Mouse (Mus musculus) kidney, embryonic 15.5 days (tissue): Measurements from ENCODE around the gene Rbp3. TPM values are rescaled to one million over a fixed set of nuclear protein-coding genes. Genes with fewer than 3 reads are reported as not detected.

ENCODE experiments used
- ATAC-seq: fragments of 200-750 bp; cut with Nextera tagmentation; replicated peaks from 2 replicates; pipeline ENCODE4 v1.8.0; 2017; ENCODE audit warnings: moderate TSS enrichment; ENCODE audit not compliant: low FRiP score
- H3K27ac ChIP-seq: fragments of 300-500 bp; sonication (generic); 2 replicates; pipeline ENCODE4 v1.5.1; 2015; ENCODE audit warnings: mild to moderate bottlenecking, inconsistent platforms
- H3K27me3 ChIP-seq: fragments of 300-500 bp; sonication (generic); 2 replicates; pipeline ENCODE4 v1.6.1; 2015; ENCODE audit warnings: inconsistent platforms
- H3K36me3 ChIP-seq: fragments of 300-500 bp; sonication (generic); 2 replicates; pipeline ENCODE4 v1.6.1; 2015; ENCODE audit warnings: inconsistent platforms
- H3K4me1 ChIP-seq: fragments of 300-500 bp; sonication (generic); 2 replicates; pipeline ENCODE4 v1.6.1; 2015; ENCODE audit warnings: inconsistent platforms
- H3K4me2 ChIP-seq: fragments of 300-500 bp; sonication (generic); 2 replicates; pipeline ENCODE4 v1.6.1; 2015; ENCODE audit warnings: moderate library complexity, mild to moderate bottlenecking, inconsistent platforms
- H3K4me3 ChIP-seq: fragments of 300-500 bp; sonication (generic); replicated peaks from 2 replicates; pipeline ENCODE4 v1.5.1; 2015; ENCODE audit warnings: mild to moderate bottlenecking, inconsistent platforms
- H3K9ac ChIP-seq: fragments of 300-500 bp; sonication (generic); 2 replicates; pipeline ENCODE4 v1.6.1; 2015; ENCODE audit warnings: mild to moderate bottlenecking, inconsistent platforms
- H3K9me3 ChIP-seq: fragments of 300-500 bp; sonication (generic); replicated peaks from 2 replicates; pipeline ENCODE4 v1.6.1; 2016; ENCODE audit warnings: inconsistent platforms
- WGBS: fragments of 180-500 bp; shearing (Covaris S2); methylation state at CpG from one replicate; pipeline ENCODE4 v1.1.7; 2015; ENCODE audit warnings: mixed read lengths; 5-methylcytosine and 5-hydroxymethylcytosine counted together
- polyA plus RNA-seq: library from polyadenylated mRNA; unstranded; fragments of >200 nt; fragmentation: Nextera tagmentation; extraction: Ambion mirVana; gene quantifications from 2 replicates; pipeline ENCODE4 v1.2.1, GENCODE M21; 2015

The Rbp3 gene
- polyA plus RNA-seq, 1 experiment from 2014 or later, result not detected

DNA sequence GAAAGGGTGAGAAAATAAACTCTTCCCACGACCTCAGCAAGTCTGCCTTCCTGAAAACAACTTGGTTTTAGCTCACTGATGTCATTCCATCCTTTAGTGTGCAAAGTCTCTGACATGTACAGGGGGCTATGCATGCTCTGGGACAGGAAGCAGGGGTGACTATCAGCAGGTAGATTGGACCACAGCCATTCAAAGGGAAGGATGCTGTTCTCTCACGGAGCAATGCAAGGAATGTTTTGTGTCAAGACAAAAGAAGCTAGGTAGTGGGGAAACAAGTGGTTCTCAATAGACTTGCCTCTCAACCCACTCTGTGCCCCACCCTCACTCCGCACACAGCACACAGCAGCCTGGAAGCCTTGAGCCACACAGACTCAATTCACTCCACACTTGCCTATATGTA is 35.4 kb downstream of the Rbp3 start:
- no peaks in the 10 kb centered on the region for H3K36me3 ChIP-seq
- no peak overlapping the region for H3K4me3 ChIP-seq
- no peak overlapping the region for H3K9ac ChIP-seq
- 57% methylated on average over 3 of the region's 3 CpGs for WGBS
- H3K4me1 ChIP-seq, result no peaks in the 10 kb centered on the region
- no peak for ATAC-seq
- H3K27me3 ChIP-seq, result no peaks in the 10 kb centered on the region
- H3K27ac ChIP-seq, result no peak overlapping the region
- H3K4me2 ChIP-seq, result no peak overlapping the region
- no peaks in the 10 kb centered on the region for H3K9me3 ChIP-seq

DNA sequence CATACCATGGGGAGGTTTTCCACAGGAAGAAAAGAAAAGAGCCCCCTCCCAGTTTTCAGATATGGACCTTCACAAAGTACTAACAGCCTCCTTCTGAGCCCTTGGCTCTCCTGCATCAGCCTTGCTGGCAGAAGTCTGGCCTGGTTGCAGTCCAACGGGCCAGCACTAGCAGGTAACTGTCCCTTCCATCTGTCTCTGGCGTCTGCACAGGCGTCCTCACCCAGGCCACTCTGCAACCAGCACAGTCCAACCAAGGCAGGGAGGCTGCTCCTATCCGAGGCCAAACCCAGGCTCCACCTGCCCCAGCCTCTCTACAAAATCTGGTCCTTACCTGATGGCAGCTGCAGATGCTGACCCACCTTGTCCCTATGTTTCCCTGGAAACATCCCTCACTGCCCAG is 38.2 kb downstream of the Rbp3 start:
- H3K9ac ChIP-seq, result no peak overlapping the region
- H3K4me3 ChIP-seq, result no peak overlapping the region
- no peaks in the 10 kb centered on the region for H3K9me3 ChIP-seq
- 85% methylated on average over 4 of the region's 4 CpGs for WGBS
- H3K4me1 ChIP-seq, result no peaks in the 10 kb centered on the region
- H3K27me3 ChIP-seq, result no peaks in the 10 kb centered on the region
- ATAC-seq, result no peak
- no peaks in the 10 kb centered on the region for H3K36me3 ChIP-seq
- no peak overlapping the region for H3K27ac ChIP-seq
- no peak overlapping the region for H3K4me2 ChIP-seq

DNA sequence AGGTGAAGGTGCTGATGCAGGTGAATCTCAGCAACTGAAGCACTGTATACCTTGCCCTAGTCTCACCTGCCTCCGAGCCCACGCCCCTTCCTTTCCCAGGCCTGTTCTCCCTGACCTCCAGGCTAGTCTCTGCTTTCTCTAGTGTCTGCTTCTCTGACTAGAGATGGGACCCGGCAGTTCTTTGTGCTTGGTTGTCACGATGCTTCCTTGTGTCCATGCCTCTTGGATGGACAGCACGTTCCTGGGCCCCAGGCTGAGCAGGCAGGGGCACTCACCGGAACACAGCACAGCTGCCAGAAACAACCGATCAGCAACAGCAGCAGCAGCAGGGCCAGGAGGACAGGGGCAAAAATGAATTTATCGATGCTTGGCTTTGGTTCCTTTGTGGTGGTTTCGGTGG is 39.2 kb downstream of the Rbp3 start:
- Histone ChIP-seq H3K27ac (no peak overlapping the region), H3K27me3 (no peaks in the 10 kb centered on the region), H3K36me3 (no peaks in the 10 kb centered on the region), H3K9ac (no peak overlapping the region), H3K4me3 (no peak overlapping the region), H3K4me1 (no peaks in the 10 kb centered on the region), H3K9me3 (no peaks in the 10 kb centered on the region), H3K4me2 (no peak overlapping the region)
- 87% methylated on average over 9 of the region's 9 CpGs for WGBS
- ATAC-seq, result no peak

DNA sequence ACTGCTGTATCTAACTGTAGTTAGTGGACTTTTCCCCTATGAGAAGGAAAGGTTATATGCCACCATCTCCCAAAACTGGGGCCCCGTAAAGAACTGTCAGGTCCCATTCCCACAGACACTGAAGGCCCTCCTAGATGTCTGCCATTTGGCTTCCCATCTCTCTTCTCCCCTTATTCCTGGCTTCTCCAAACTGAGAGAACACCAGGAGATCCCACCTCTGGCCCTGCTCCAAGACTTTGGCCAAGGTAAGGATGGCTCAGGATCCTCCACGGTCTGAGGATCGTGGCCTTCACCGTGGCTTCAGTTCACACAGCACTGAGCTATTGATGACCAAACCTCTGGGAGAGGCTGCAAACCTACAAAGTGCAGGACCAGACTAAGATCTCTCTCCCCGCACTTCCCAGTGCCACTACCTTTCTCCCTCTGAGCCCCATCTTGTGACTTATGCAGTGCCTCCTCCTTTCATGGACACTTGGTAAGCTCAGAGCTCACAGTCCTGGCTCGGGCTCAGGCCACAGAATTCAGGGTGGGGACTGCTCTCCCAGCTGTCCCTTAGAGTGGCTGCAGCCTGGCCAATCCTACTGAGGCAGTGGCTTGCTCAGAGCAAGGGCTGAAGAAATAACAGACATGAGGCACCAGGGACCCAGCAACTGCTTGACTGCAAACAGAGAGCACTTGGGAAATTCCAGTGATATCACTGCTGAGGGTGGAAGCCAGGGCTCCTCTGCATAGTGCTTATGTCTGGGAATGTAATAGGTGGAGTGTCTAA is 39.9 kb downstream of the Rbp3 start:
- 87% methylated on average over 6 of the region's 6 CpGs for WGBS
- H3K27me3 ChIP-seq, result no peaks in the 10 kb centered on the region
- H3K4me1 ChIP-seq, result no peaks in the 10 kb centered on the region
- H3K4me2 ChIP-seq, result no peak overlapping the region
- no peaks in the 10 kb centered on the region for H3K36me3 ChIP-seq
- H3K9me3 ChIP-seq, result no peaks in the 10 kb centered on the region
- ATAC-seq, result no peak
- no peak overlapping the region for H3K4me3 ChIP-seq
- H3K27ac ChIP-seq, result no peak overlapping the region
- H3K9ac ChIP-seq, result no peak overlapping the region

DNA sequence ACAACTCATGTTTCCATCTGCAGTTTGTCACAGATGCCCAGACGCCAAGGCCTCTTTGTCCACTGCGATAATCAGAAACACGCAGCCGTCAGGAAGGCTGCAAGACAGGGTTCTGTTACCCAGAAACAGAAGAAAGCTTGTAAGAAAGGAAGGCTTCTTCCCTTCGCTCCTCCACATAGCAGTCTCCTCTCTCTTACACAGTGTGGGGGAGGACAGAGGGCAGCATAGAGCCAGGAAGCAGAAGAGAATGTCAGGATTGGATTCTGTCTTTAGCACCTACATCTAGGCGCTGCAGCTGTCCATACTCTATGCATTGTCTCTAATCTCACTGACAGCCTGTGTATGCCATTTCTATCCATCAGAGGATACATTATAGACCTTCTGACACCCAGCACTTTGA is 43.6 kb downstream of the Rbp3 start:
- Histone ChIP-seq H3K27me3 (no peaks in the 10 kb centered on the region), H3K27ac (no peak overlapping the region), H3K4me3 (no peak overlapping the region), H3K9me3 (no peaks in the 10 kb centered on the region), H3K9ac (no peak overlapping the region), H3K36me3 (no peaks in the 10 kb centered on the region), H3K4me2 (no peak overlapping the region), H3K4me1 (no peaks in the 10 kb centered on the region)
- WGBS, result 46% methylated on average over 6 of the region's 6 CpGs
- no peak for ATAC-seq

DNA sequence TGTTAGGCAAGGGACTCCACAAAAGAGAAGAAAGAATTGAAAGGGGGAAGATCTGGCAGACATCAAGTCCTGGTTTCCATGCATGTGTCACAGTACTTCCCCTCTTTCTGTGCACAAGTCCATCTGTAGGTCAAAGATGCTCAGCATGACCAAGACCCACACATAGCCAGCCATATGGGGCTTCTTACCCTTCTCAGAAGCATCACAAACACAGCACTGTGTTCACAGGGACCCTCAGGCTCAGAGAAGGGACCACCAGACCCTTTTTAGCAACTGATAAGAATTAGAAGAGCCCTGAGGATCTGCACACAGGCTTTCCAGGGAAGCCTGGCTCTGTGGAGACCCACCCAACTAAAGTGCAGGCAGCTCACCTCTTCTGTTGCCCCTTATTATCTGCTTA is 46.3 kb downstream of the Rbp3 start:
- no peak for ATAC-seq
- Histone ChIP-seq H3K4me1 (no peaks in the 10 kb centered on the region), H3K27me3 (no peaks in the 10 kb centered on the region), H3K4me2 (no peak overlapping the region), H3K9me3 (no peaks in the 10 kb centered on the region), H3K4me3 (no peak overlapping the region), H3K27ac (no peak overlapping the region), H3K36me3 (no peaks in the 10 kb centered on the region), H3K9ac (no peak overlapping the region)

DNA sequence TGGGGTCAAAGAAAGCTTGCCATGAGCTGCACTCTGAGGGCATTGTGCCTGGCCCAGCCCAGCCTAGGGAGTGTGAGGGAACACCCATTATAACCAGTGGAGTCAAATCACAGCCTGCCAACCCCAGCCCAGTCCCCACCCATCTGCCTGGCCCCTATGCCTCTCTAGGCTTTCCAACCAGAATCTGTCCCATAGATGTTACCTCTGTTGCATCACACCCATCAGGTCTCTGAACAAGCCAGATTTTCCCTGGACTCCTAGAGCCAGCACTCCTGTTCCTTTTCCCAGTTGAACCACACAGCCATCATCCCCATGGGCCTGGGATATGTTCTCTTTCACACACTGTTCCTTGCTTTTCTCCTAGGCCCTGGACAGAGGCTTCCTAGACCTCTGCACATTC is 47.6 kb downstream of the Rbp3 start:
- H3K4me2 ChIP-seq, result no peak overlapping the region
- no peak for ATAC-seq
- no peak overlapping the region for H3K27ac ChIP-seq
- no peak overlapping the region for H3K9ac ChIP-seq
- no peaks in the 10 kb centered on the region for H3K9me3 ChIP-seq
- H3K27me3 ChIP-seq, result no peaks in the 10 kb centered on the region
- no peak overlapping the region for H3K4me3 ChIP-seq
- no peaks in the 10 kb centered on the region for H3K36me3 ChIP-seq
- no peaks in the 10 kb centered on the region for H3K4me1 ChIP-seq

DNA sequence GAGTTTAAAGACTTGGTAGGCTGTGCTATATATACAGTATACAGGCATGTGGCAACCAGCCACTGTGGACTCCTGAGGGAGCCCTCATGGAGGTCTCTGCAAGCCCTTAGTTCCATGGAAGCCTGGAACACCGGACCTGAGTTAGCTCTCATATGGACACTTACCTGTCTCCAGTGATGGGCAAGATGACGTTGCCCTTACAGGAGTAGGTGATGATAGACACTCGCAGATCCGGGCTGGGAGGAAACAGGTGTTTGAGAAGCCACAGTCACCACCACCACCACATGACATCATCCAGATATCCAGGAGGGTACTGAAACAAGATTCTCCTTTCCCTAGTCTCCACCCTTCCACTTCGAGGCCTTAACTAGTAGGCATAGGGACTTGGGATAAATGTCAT is 48.6 kb downstream of the Rbp3 start:
- H3K27me3 ChIP-seq, result no peaks in the 10 kb centered on the region
- no peak for ATAC-seq
- H3K4me3 ChIP-seq, result no peak overlapping the region
- WGBS, result 88% methylated on average over 5 of the region's 5 CpGs
- no peak overlapping the region for H3K27ac ChIP-seq
- no peaks in the 10 kb centered on the region for H3K4me1 ChIP-seq
- no peaks in the 10 kb centered on the region for H3K9me3 ChIP-seq
- no peak overlapping the region for H3K9ac ChIP-seq
- H3K4me2 ChIP-seq, result no peak overlapping the region
- no peaks in the 10 kb centered on the region for H3K36me3 ChIP-seq

Other genes with a start within 250 kb of the Rbp3 start
- gene Gdf10, start 30.4 kb upstream of the Rbp3 start, polyA plus RNA-seq, result 2.9 and 5.9 TPM in 2 replicates
- gene Gdf2, start 13.0 kb upstream of the Rbp3 start, polyA plus RNA-seq, result 0.18 TPM in 1 of 2 replicates, not detected in the other
- gene Zfp488, start 24.8 kb downstream of the Rbp3 start, polyA plus RNA-seq, result 0.04 TPM in 2 replicates
- gene Gm30083, start 61.2 kb downstream of the Rbp3 start, polyA plus RNA-seq, result not detected in 2 replicates
- gene Gm5460, start 62.8 kb downstream of the Rbp3 start, polyA plus RNA-seq, result not detected in 2 replicates
- gene Antxrl, start 98.7 kb downstream of the Rbp3 start, polyA plus RNA-seq, result not detected in 2 replicates
- gene Anxa8, start 132.0 kb downstream of the Rbp3 start, polyA plus RNA-seq, result 1.8 and 2.0 TPM in 2 replicates
- 0.49 TPM in 1 of 2 replicates, not detected in the other for gene A630023A22Rik, start 148.8 kb downstream of the Rbp3 start, polyA plus RNA-seq
- gene Npy4r, start 198.5 kb downstream of the Rbp3 start, polyA plus RNA-seq, result 0.17 and 0.21 TPM in 2 replicates
- gene Gprin2, start 247.7 kb downstream of the Rbp3 start, polyA plus RNA-seq, result 0.51 and 0.83 TPM in 2 replicates